Mouse (Mus musculus) heart, embryonic 12.5 days (tissue): Measurements from ENCODE around the gene Slc4a1. TPM values are rescaled to one million over a fixed set of nuclear protein-coding genes. Genes with fewer than 3 reads are reported as not detected.
A peak's percentile ranks its signal among the peaks of the same experiment; 100 is the strongest.

ENCODE experiments used
- ATAC-seq: fragments of 200-750 bp; cut with Nextera tagmentation; 2 replicates; pipeline ENCODE4 v1.8.0; 2017; ENCODE audit warnings: moderate TSS enrichment, moderate library complexity; ENCODE audit not compliant: insufficient number of reproducible peaks, low FRiP score
- H3K27ac ChIP-seq: fragments of 300-500 bp; sonication (generic); 2 replicates; pipeline ENCODE4 v1.5.1; 2016; ENCODE audit warnings: mild to moderate bottlenecking, moderate library complexity; ENCODE audit not compliant: poor library complexity, severe bottlenecking
- H3K27me3 ChIP-seq: fragments of 300-500 bp; sonication (generic); replicated peaks from 2 replicates; pipeline ENCODE4 v1.6.1; 2016; ENCODE audit warnings: mild to moderate bottlenecking, moderate library complexity
- H3K36me3 ChIP-seq: fragments of 300-500 bp; sonication (generic); 2 replicates; pipeline ENCODE4 v1.6.1; 2016; ENCODE audit warnings: mild to moderate bottlenecking, moderate library complexity
- H3K4me1 ChIP-seq: fragments of 300-500 bp; sonication (generic); replicated peaks from 2 replicates; pipeline ENCODE4 v1.6.1; 2016; ENCODE audit warnings: mild to moderate bottlenecking
- H3K4me2 ChIP-seq: fragments of 300-500 bp; sonication (generic); 2 replicates; pipeline ENCODE4 v1.6.1; 2016; ENCODE audit warnings: mild to moderate bottlenecking, moderate library complexity
- H3K4me3 ChIP-seq: fragments of 300-500 bp; sonication (generic); 2 replicates; pipeline ENCODE4 v1.5.1; 2016; ENCODE audit warnings: mild to moderate bottlenecking
- H3K9ac ChIP-seq: fragments of 300-500 bp; sonication (generic); 2 replicates; pipeline ENCODE4 v1.6.1; 2016; ENCODE audit warnings: mild to moderate bottlenecking, moderate library complexity
- H3K9me3 ChIP-seq: fragments of 300-500 bp; sonication (generic); replicated peaks from 2 replicates; pipeline ENCODE4 v1.6.1; 2016; ENCODE audit warnings: mild to moderate bottlenecking, moderate library complexity
- WGBS: fragments of 180-500 bp; shearing (Covaris S2); methylation state at CpG from one replicate; pipeline ENCODE4 v1.1.7; 2016; 5-methylcytosine and 5-hydroxymethylcytosine counted together
- polyA plus RNA-seq: library from polyadenylated mRNA; unstranded; fragments of >200 nt; fragmentation: Nextera tagmentation; extraction: Ambion mirVana; gene quantifications from 2 replicates; pipeline ENCODE4 v1.2.1, GENCODE M21; 2016

The Slc4a1 gene
- polyA plus RNA-seq, 1 experiment from 2014 or later: 116 TPM

- peak overlapping the region; percentile 4; the same call in 1 of the 2 replicates for H3K4me3 ChIP-seq
- H3K9ac ChIP-seq: no peak overlapping the region
- H3K27ac ChIP-seq: peak overlapping the region; percentile 64
- peaks cover 27% of the 10 kb centered on the region for H3K4me1 ChIP-seq
- peaks cover 23% of the 10 kb centered on the region for H3K27me3 ChIP-seq
- no peak for ATAC-seq
- peak overlapping the region; percentile 36 for H3K4me2 ChIP-seq
- no peaks in the 10 kb centered on the region for H3K36me3 ChIP-seq
- peaks cover under 1% of the 10 kb centered on the region; the same call in 1 of the 2 replicates for H3K9me3 ChIP-seq
- 26% methylated on average over 2 of the region's 2 CpGs for WGBS
Measured at GRCm38 (mm10) chr11:102373646-102374045, 7.6 kb upstream of the Slc4a1 start.

GRCm38 (mm10) chr11:102372936-102373335 is 6.9 kb upstream of the Slc4a1 start:
- ATAC-seq: peak; percentile 65
- H3K4me1 ChIP-seq: peaks cover 27% of the 10 kb centered on the region
- H3K27ac ChIP-seq: peak overlapping the region; percentile 64
- peak overlapping the region; percentile 4; the same call in 1 of the 2 replicates for H3K4me3 ChIP-seq
- peak overlapping the region; percentile 38 for H3K9ac ChIP-seq
- no peaks in the 10 kb centered on the region for H3K9me3 ChIP-seq
- peak overlapping the region; percentile 36 for H3K4me2 ChIP-seq
- 27% methylated on average over 14 of the region's 14 CpGs for WGBS
- H3K27me3 ChIP-seq: peaks cover 23% of the 10 kb centered on the region
- no peaks in the 10 kb centered on the region for H3K36me3 ChIP-seq

- 73% methylated on average over 12 of the region's 12 CpGs for WGBS
- Histone ChIP-seq H3K9ac (no peak overlapping the region), H3K4me2 (peak overlapping the region; percentile 36; the same call in 1 of the 2 replicates)
Measured at GRCm38 (mm10) chr11:102371926-102372685, 6.1 kb upstream of the Slc4a1 start.

GRCm38 (mm10) chr11:102370285-102370684 is 4.3 kb upstream of the Slc4a1 start:
- ATAC-seq: no peak
- Histone ChIP-seq H3K4me2 (no peak overlapping the region), H3K4me1 (peaks cover 12% of the 10 kb centered on the region), H3K36me3 (no peaks in the 10 kb centered on the region), H3K27ac (no peak overlapping the region), H3K9me3 (no peaks in the 10 kb centered on the region), H3K27me3 (peaks cover 23% of the 10 kb centered on the region), H3K9ac (no peak overlapping the region), H3K4me3 (no peak overlapping the region)
- 41% methylated on average over 7 of the region's 7 CpGs for WGBS

More at GRCm38 (mm10) chr11:102371926-102372685, 6.1 kb upstream of the Slc4a1 start:
- ATAC-seq: no peak
- peaks cover 23% of the 10 kb centered on the region for H3K27me3 ChIP-seq
- H3K27ac ChIP-seq: peak overlapping the region; percentile 64
- H3K4me1 ChIP-seq: peaks cover 27% of the 10 kb centered on the region
- H3K36me3 ChIP-seq: no peaks in the 10 kb centered on the region
- no peaks in the 10 kb centered on the region for H3K9me3 ChIP-seq
- 0 out of 2 replicates have a peak overlapping the region, but pooled peaks have one; percentile 4 for H3K4me3 ChIP-seq

DNA sequence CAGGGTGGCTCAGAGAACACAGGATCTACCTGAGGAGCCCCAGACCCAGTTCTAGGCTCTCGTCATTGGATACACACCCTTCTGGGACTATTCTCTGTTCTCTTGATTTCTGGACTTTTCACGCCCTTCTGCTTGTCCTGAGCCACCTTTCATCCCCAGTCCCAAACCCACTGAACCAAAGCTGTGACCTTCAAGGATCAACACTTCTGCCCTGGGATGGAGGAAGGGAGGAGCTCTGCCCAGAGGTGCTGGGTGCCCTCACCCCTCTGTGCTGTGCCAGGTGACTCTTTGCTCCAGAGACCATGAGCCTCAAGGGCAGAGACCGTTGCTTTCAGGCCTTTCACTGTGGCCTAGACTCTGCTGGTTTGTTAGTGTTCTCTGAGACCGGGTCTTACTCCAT is 3.3 kb upstream of the Slc4a1 start:
- WGBS: 79% methylated on average over 4 of the region's 4 CpGs
- Histone ChIP-seq H3K9me3 (no peaks in the 10 kb centered on the region), H3K4me2 (no peak overlapping the region), H3K27ac (0 out of 2 replicates have a peak overlapping the region, but pooled peaks have one; percentile 8), H3K27me3 (peaks cover 30% of the 10 kb centered on the region), H3K4me1 (peaks cover 6% of the 10 kb centered on the region; the same call in 1 of the 2 replicates), H3K9ac (no peak overlapping the region), H3K36me3 (no peaks in the 10 kb centered on the region), H3K4me3 (no peak overlapping the region)
- no peak for ATAC-seq

DNA sequence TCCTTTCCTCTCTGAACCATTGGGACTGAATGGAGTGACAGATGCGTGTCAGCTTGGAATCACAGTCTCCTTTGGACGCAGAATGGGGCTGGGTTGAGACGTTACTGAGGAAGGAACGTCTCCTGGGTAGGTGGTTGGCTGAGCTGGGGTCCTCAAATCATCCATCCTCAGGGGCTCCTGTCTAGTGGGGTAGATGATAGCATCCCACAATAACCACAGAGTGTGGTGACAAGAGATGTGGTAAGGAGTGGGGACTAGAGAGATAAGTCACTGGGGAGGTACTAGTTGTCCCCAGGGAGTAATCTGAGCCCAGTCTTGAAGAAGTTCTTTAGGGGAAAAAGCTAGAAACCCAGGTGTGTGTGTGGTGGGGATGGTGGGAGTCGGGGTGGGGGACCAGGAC is 2.3 kb upstream of the Slc4a1 start:
- peaks cover 6% of the 10 kb centered on the region; the same call in 1 of the 2 replicates for H3K4me1 ChIP-seq
- ATAC-seq: no peak
- no peak overlapping the region for H3K4me2 ChIP-seq
- H3K9ac ChIP-seq: no peak overlapping the region
- whole genome bisulfite sequencing: 66% methylated on average over 5 of the region's 5 CpGs
- H3K36me3 ChIP-seq: no peaks in the 10 kb centered on the region
- peaks cover 24% of the 10 kb centered on the region; the same call in 1 of the 2 replicates for H3K27me3 ChIP-seq
- no peak overlapping the region for H3K27ac ChIP-seq
- H3K4me3 ChIP-seq: no peak overlapping the region
- no peaks in the 10 kb centered on the region for H3K9me3 ChIP-seq

GRCm38 (mm10) chr11:102367504-102368280 is 1.7 kb upstream of the Slc4a1 start:
- no peak for ATAC-seq
- WGBS: 73% methylated on average over 9 of the region's 9 CpGs

GRCm38 (mm10) chr11:102365699-102366098 is 304 bp downstream of the Slc4a1 start:
- peak overlapping the region; percentile 73; the same call in 1 of the 2 replicates for H3K27ac ChIP-seq

More at GRCm38 (mm10) chr11:102367504-102368280, 1.7 kb upstream of the Slc4a1 start:
- H3K36me3 ChIP-seq: no peaks in the 10 kb centered on the region
- H3K27me3 ChIP-seq: peaks cover 17% of the 10 kb centered on the region; the same call in 1 of the 2 replicates
- H3K4me3 ChIP-seq: no peak overlapping the region
- H3K4me1 ChIP-seq: peaks cover 6% of the 10 kb centered on the region; the same call in 1 of the 2 replicates
- H3K4me2 ChIP-seq: no peak overlapping the region
- H3K9me3 ChIP-seq: no peaks in the 10 kb centered on the region
- no peak overlapping the region for H3K27ac ChIP-seq
- H3K9ac ChIP-seq: no peak overlapping the region

GRCm38 (mm10) chr11:102364570-102365371 is 1.2 kb downstream of the Slc4a1 start:
- 67% methylated on average over 14 of the region's 14 CpGs for WGBS
- Histone ChIP-seq H3K4me2 (no peak overlapping the region), H3K4me3 (peak overlapping the region; percentile 28)

More at GRCm38 (mm10) chr11:102365699-102366098, 304 bp downstream of the Slc4a1 start:
- Histone ChIP-seq H3K4me1 (peaks cover 6% of the 10 kb centered on the region; the same call in 1 of the 2 replicates), H3K4me2 (no peak overlapping the region; the same call in 1 of the 2 replicates), H3K4me3 (no peak overlapping the region), H3K9me3 (no peaks in the 10 kb centered on the region), H3K27me3 (peaks cover 22% of the 10 kb centered on the region; the same call in 1 of the 2 replicates), H3K9ac (0 out of 2 replicates have a peak overlapping the region, but pooled peaks have one; percentile 6), H3K36me3 (no peaks in the 10 kb centered on the region)
- 38% methylated on average over 4 of the region's 4 CpGs for WGBS
- ATAC-seq: peak; percentile 27; the same call in 1 of the 2 replicates

DNA sequence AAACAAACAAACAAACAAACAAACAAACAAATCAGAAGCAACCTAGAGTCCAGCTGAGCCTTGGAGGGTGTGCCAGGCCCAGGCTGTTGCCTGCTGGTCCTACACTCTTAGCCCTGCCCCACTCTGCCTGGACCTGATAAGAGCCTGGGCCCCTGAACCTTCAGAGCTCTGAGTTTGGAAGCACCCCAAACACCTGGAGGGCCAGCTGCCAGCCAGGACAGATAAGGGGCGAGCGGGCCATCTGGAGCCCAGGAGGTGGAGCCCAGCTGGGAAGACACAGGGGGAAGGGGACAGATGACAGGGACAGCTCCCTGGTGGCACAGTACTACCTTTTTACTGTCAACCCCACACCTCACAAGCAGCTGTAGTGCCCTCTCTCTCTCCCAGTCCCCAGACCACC is 2.4 kb downstream of the Slc4a1 start:
- Histone ChIP-seq H3K36me3 (no peaks in the 10 kb centered on the region), H3K4me3 (peak overlapping the region; percentile 28), H3K4me1 (no peaks in the 10 kb centered on the region), H3K27me3 (peaks cover 32% of the 10 kb centered on the region; the same call in 1 of the 2 replicates), H3K27ac (peak overlapping the region; percentile 59), H3K4me2 (no peak overlapping the region), H3K9me3 (no peaks in the 10 kb centered on the region), H3K9ac (no peak overlapping the region)
- WGBS: 9% methylated on average over 2 of the region's 2 CpGs
- peak; percentile 82 for ATAC-seq

More at GRCm38 (mm10) chr11:102364570-102365371, 1.2 kb downstream of the Slc4a1 start:
- H3K9me3 ChIP-seq: no peaks in the 10 kb centered on the region
- H3K27me3 ChIP-seq: peaks cover 30% of the 10 kb centered on the region; the same call in 1 of the 2 replicates
- H3K9ac ChIP-seq: no peak overlapping the region; the same call in 1 of the 2 replicates
- peak; percentile 85 for ATAC-seq
- peak overlapping the region; percentile 59 for H3K27ac ChIP-seq
- H3K4me1 ChIP-seq: peaks cover 3% of the 10 kb centered on the region; the same call in 1 of the 2 replicates
- no peaks in the 10 kb centered on the region for H3K36me3 ChIP-seq
